Mouse (Mus musculus) CH12.LX (cell line): Measurements from ENCODE around the gene Efhd2. TPM values are rescaled to one million over a fixed set of nuclear protein-coding genes. Genes with fewer than 3 reads are reported as not detected.

ENCODE experiments used
- DNase-seq: peaks from one replicate; pipeline ENCODE4 v3.0.0-alpha.2; 2013; ENCODE audit errors: extremely low read depth
- H3K27ac ChIP-seq: 2 replicates; pipeline ENCODE4 v1.5.1; 2012; ENCODE audit warnings: low read depth, mild to moderate bottlenecking, control low read depth, moderate library complexity; ENCODE audit not compliant: insufficient read depth
- H3K27me3 ChIP-seq: replicated peaks from 2 replicates; pipeline ENCODE3; 2012; ENCODE audit warnings: inconsistent platforms
- H3K36me3 ChIP-seq, 2 experiments: replicated peaks in 1 of 2; 2 replicates each; pipeline versions ENCODE3 to v1.6.1; 2012; ENCODE audit warnings: inconsistent platforms in 1 of 2, low read length in 1 of 2, mild to moderate bottlenecking in 1 of 2, mixed read lengths in 1 of 2, moderate library complexity in 1 of 2; ENCODE audit not compliant: control insufficient read depth in 1 of 2, insufficient read depth in 1 of 2
- H3K4me1 ChIP-seq, 2 experiments: 2 replicates each; pipeline ENCODE4 v1.6.1; 2012; ENCODE audit warnings: inconsistent platforms in 1 of 2, moderate library complexity in 1 of 2; ENCODE audit not compliant: insufficient read depth in 2 of 2, control insufficient read depth in 1 of 2
- H3K4me2 ChIP-seq: 2 replicates; pipeline ENCODE4 v1.6.1; 2012; ENCODE audit warnings: low read depth, mild to moderate bottlenecking, control low read depth; ENCODE audit not compliant: poor library complexity, insufficient read depth, severe bottlenecking
- H3K4me3 ChIP-seq, 3 experiments: fragments of 150-350 bp in 1 of 3; sonication (generic) in 1 of 3; replicated peaks in 1 of 3; 2 replicates each; pipeline versions ENCODE3 to v1.5.1; 2011 to 2012; ENCODE audit warnings: low read depth in 2 of 3, low read length in 2 of 3, mild to moderate bottlenecking in 2 of 3, moderate library complexity in 2 of 3, control low read depth in 1 of 3, improper control_type of control experiment in 1 of 3, inconsistent platforms in 1 of 3, mixed read lengths in 1 of 3; ENCODE audit not compliant: poor library complexity in 1 of 3
- H3K79me2 ChIP-seq: replicated peaks from 2 replicates; pipeline ENCODE4 v1.6.1; 2012; ENCODE audit warnings: mild to moderate bottlenecking, moderate library complexity; ENCODE audit not compliant: control insufficient read depth, poor library complexity, insufficient read depth, severe bottlenecking; ENCODE audit errors: extremely low read depth
- H3K9ac ChIP-seq: 2 replicates; pipeline ENCODE4 v1.6.1; 2012; ENCODE audit warnings: low read depth, mild to moderate bottlenecking, control low read depth, moderate library complexity; ENCODE audit not compliant: insufficient read depth
- H3K9me3 ChIP-seq: replicated peaks from 2 replicates; pipeline ENCODE3; 2012; ENCODE audit warnings: low read length, inconsistent platforms, mixed read lengths
- BHLHE40 ChIP-seq: IDR thresholded peaks from 2 replicates; pipeline ENCODE4 v1.6.1; 2011; ENCODE audit warnings: mild to moderate bottlenecking, low read depth, low read length, improper control_type of control experiment
- CHD2 ChIP-seq: IDR thresholded peaks from 2 replicates; pipeline ENCODE4 v1.6.1; 2011; ENCODE audit warnings: low read length, improper control_type of control experiment
- ELF1 ChIP-seq: IDR thresholded peaks from 2 replicates; pipeline ENCODE4 v1.6.1; 2014; ENCODE audit warnings: low read depth, mild to moderate bottlenecking, inconsistent platforms, low read length, improper control_type of control experiment
- EP300 ChIP-seq: IDR thresholded peaks from 2 replicates; pipeline ENCODE4 v1.6.1; 2011; ENCODE audit warnings: low read length, improper control_type of control experiment
- ETS1 ChIP-seq: conservative IDR thresholded peaks from 2 replicates; pipeline ENCODE4 v1.6.1; 2012; ENCODE audit warnings: low read depth, mild to moderate bottlenecking, inconsistent platforms, low read length, improper control_type of control experiment, moderate library complexity
- GABPA ChIP-seq: IDR thresholded peaks from 2 replicates; pipeline ENCODE4 v1.6.1; 2012; ENCODE audit warnings: low read depth, low read length, improper control_type of control experiment, inconsistent platforms; ENCODE audit not compliant: insufficient replicate concordance
- IRF4 ChIP-seq: IDR thresholded peaks from 2 replicates; pipeline ENCODE4 v1.6.1; 2014; ENCODE audit warnings: low read depth, mild to moderate bottlenecking, inconsistent platforms, low read length, improper control_type of control experiment
- JUN ChIP-seq: IDR thresholded peaks from 2 replicates; pipeline ENCODE4 v1.6.1; 2011; ENCODE audit warnings: low read depth, mild to moderate bottlenecking, low read length, improper control_type of control experiment, moderate library complexity; ENCODE audit not compliant: insufficient read depth
- MAX ChIP-seq: IDR thresholded peaks from 2 replicates; pipeline ENCODE4 v1.6.1; 2011; ENCODE audit warnings: low read length, improper control_type of control experiment
- MAZ ChIP-seq: IDR thresholded peaks from 2 replicates; pipeline ENCODE4 v1.6.1; 2012; ENCODE audit warnings: low read depth, mild to moderate bottlenecking, inconsistent platforms, low read length, improper control_type of control experiment, moderate library complexity
- MXI1 ChIP-seq: IDR thresholded peaks from 2 replicates; pipeline ENCODE4 v1.6.1; 2011; ENCODE audit warnings: mild to moderate bottlenecking, low read depth, low read length, improper control_type of control experiment
- MYC ChIP-seq: IDR thresholded peaks from 2 replicates; pipeline ENCODE4 v1.6.1; 2011; ENCODE audit warnings: low read depth, mild to moderate bottlenecking, improper control_type of control experiment, low read length
- NELFE ChIP-seq: IDR thresholded peaks from 2 replicates; pipeline ENCODE4 v1.6.1; 2011; ENCODE audit warnings: low read depth, low read length, improper control_type of control experiment
- PAX5 ChIP-seq: IDR thresholded peaks from 2 replicates; pipeline ENCODE4 v1.6.1; 2012; ENCODE audit warnings: low read length, inconsistent platforms, mixed read lengths
- POLR2AphosphoS2 ChIP-seq: IDR thresholded peaks from 2 replicates; pipeline ENCODE4 v1.6.1; 2011; ENCODE audit warnings: low read depth, low read length, improper control_type of control experiment
- RAD21 ChIP-seq: IDR thresholded peaks from 2 replicates; pipeline ENCODE4 v1.6.1; 2011; ENCODE audit warnings: low read depth, mild to moderate bottlenecking, low read length, improper control_type of control experiment, moderate library complexity
- SMC3 ChIP-seq: IDR thresholded peaks from 2 replicates; pipeline ENCODE4 v1.6.1; 2011; ENCODE audit warnings: low read depth, low read length, improper control_type of control experiment
- TBP ChIP-seq: conservative IDR thresholded peaks from 2 replicates; pipeline ENCODE4 v1.6.1; 2011; ENCODE audit warnings: low read depth, low read length, improper control_type of control experiment
- TCF12 ChIP-seq: IDR thresholded peaks from 2 replicates; pipeline ENCODE4 v1.6.1; 2014; ENCODE audit warnings: low read depth, mild to moderate bottlenecking, inconsistent platforms, low read length, improper control_type of control experiment
- ZC3H11A ChIP-seq: IDR thresholded peaks from 2 replicates; pipeline ENCODE4 v1.6.1; 2012; ENCODE audit warnings: low read depth, mild to moderate bottlenecking, inconsistent platforms, low read length, improper control_type of control experiment
- ZMIZ1 ChIP-seq: IDR thresholded peaks from 2 replicates; pipeline ENCODE4 v1.6.1; 2012; ENCODE audit warnings: low read depth, mild to moderate bottlenecking, inconsistent platforms, low read length, improper control_type of control experiment
- ZNF384 ChIP-seq: IDR thresholded peaks from 2 replicates; pipeline ENCODE4 v1.6.1; 2012; ENCODE audit warnings: low read depth, low read length, improper control_type of control experiment, inconsistent platforms
- dilution Hi-C: fragments of 300-500 bp; cut with MboI; formaldehyde crosslinking; loops from 2 replicates; pipeline ENCODE4 v1.14.3; 2020; ENCODE audit warnings: low sequenced_read_pairs; ENCODE audit not compliant: extremely low pct_unique_long_range_greater_than_20kb, extremely low pct_ligation_motif_present
- in situ Hi-C: fragments of 300-500 bp; cut with MboI; formaldehyde crosslinking; loops from 3 replicates; pipeline ENCODE4 v1.14.3; 2019; ENCODE audit warnings: low sequenced_read_pairs, low pct_ligation_motif_present, low pct_unique_long_range_greater_than_20kb, mixed read lengths
- polyA plus RNA-seq: library from polyadenylated mRNA; unstranded; fragments of >175 nt; gene quantifications from 2 replicates; pipeline ENCODE4 v1.2.1, GENCODE M21; 2012; ENCODE audit warnings: low read depth; ENCODE audit not compliant: insufficient read length
- total RNA-seq, 2 experiments: library from RNA; depleted of rRNA; stranded (reverse); fragments of 300-350 nt in 1 of 2; fragments of >200 nt in 1 of 2; gene quantifications; 2 replicates each; pipeline ENCODE4 v1.2.3; 2012 to 2014

The Efhd2 gene
- total and polyA plus RNA-seq, 3 experiments = 43.8 to 143 (median 44.1) TPM

DNA sequence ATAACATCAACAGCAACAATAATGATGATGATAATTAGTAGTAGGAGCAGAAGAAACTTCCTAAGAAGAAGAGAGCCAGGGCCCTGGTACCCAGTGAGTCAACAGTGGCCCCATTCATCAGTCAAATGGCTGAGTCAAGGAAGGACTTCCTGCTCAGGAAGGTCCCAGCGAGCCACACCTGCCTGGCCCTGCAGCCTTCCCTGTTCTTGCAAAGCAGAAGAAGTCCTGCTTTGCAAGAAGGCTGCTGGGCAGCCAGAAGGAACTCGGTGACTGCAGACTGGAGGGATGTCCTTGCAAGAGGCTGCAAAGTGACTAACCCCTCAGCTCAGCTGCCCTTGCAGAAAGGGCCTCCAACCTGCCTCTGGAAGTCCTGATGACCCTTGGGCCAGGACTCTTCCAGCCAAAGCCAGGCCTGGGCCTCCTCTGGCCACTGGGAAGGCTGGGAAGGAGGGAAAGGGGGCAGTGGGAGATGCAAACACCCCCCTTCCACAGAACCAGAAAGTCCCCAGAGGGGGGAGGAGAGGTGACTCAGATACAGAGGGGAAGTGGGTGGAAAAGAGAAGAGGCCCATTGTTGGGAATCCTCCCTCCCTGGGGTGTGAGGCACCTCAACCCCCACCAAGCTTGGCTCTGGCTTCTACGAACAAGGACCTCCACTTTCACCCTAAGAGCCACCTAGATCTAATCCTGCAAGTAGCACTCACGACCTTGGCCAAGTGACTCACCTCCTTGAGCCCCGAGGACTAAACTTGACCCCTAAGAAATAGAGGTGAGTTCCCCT is 5.1 kb downstream of the Efhd2 start:
- TF ChIP-seq ZMIZ1 (no peak), ELF1 (no peak), ZC3H11A (no peak), MXI1 (no peak), MAZ (0 out of 2 replicates have a peak, but pooled peaks have one; percentile 35), MYC (no peak), GABPA (no peak), EP300 (peak; percentile 81), TCF12 (no peak), MAX (no peak), IRF4 (peak; percentile 81), CHD2 (peak; percentile 51), ETS1 (peak; percentile 53; the same call in 1 of the 2 replicates), BHLHE40 (0 out of 2 replicates have a peak, but pooled peaks have one; percentile 25)
- Histone ChIP-seq H3K4me1 (peaks cover 29 to 83% of the 10 kb centered on the region in 2 experiments), H3K27ac (no peak overlapping the region), H3K36me3 (peaks cover 8 to 75% of the 10 kb centered on the region in 2 experiments), H3K9ac (no peak overlapping the region), H3K9me3 (peaks cover 4% of the 10 kb centered on the region), H3K4me3 (no peak overlapping the region), H3K4me2 (no peak overlapping the region), H3K27me3 (no peaks in the 10 kb centered on the region), H3K79me2 (peaks cover 17% of the 10 kb centered on the region)
- DNase-seq = peak; percentile 44
- in situ Hi-C loops (loop anchor here (10.0 kb wide), 1 partner anchor 205 kb away; no protein-coding TSS in a partner anchor), dilution Hi-C loops (no loop called here)

DNA sequence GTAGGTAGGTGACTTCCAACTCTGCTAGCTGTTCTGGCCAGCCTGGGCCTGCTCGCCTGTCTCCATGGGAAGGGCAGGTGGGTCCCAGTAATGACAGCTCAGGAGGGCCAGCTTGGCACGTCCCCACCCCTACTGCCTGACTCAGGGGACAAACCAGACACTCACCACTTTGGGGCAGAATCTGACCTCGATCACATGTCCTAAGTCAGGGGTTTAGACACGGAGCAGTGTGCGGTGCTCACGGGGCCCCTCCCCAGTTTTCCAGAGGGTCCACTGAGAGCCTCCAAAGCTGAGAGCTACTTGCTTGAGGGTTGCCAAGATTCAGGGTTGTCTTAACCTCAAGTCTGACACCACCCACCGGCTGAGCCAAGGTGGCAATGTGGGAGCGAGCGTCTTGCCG is 6.7 kb downstream of the Efhd2 start:
- in situ Hi-C loops = loop anchor here (10.0 kb wide), 1 partner anchor 207 kb away; no protein-coding TSS in a partner anchor
- no peaks in the 10 kb centered on the region for H3K27me3 ChIP-seq
- peaks cover 4% of the 10 kb centered on the region; the same call in 1 of the 2 replicates for H3K79me2 ChIP-seq
- H3K4me2 ChIP-seq = no peak overlapping the region
- TF ChIP-seq POLR2AphosphoS2 (no peak), JUN (no peak), RAD21 (no peak), NELFE (no peak), SMC3 (no peak), ZNF384 (no peak), ZC3H11A (no peak), IRF4 (no peak), MAX (no peak), MYC (no peak), ELF1 (no peak), PAX5 (no peak), TBP (no peak)
- TF ChIP-seq, all 38 proteins: peak for 0
- Histone ChIP-seq H3K4me3 (no peak overlapping the region), H3K9ac (no peak overlapping the region), H3K36me3 (peaks cover 17 to 88% of the 10 kb centered on the region in 2 experiments), H3K4me1 (peaks cover 24 to 80% of the 10 kb centered on the region in 2 experiments), H3K27ac (no peak overlapping the region), H3K9me3 (peaks cover 4% of the 10 kb centered on the region)
- no peak for DNase-seq
- dilution Hi-C loops = no loop called here
